Mouse (Mus musculus): Measurements from ENCODE around the gene En2.

DNA sequence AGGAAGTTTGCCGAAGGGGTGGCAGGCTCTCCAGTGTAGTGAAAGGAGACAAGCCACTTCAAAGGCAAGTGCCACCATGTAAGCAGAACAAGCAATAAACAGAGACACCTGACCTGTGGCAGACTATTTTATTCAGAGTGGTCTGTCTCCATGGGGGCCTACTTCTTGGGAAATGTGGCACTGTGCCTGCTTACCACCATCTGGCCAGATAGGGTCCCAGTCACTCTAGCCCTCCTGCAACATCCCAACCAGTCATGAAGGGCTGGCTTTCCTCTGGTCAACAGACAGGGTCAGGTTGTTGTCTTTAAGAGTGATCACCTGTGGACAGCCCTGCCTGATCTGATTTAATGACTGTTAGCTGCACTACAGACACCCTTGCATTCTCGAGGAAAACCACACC lies 30.0 kb downstream of the En2 start:
- TF ChIP-seq POLR2A (IDR thresholded peaks at IDR 0.05; ENCODE audit: borderline replicate concordance, insufficient read depth, low read length), result no peak
- TF ChIP-seq CTCF (IDR thresholded peaks at IDR 0.05; ENCODE audit: borderline replicate concordance, insufficient read depth, low read depth, low read length), result no peak
